Mouse (Mus musculus) C2C12 (cell line): ENCODE results near the gene Dmrt1.

ENCODE experiments used
- CEBPB ChIP-seq: IDR thresholded peaks from one replicate; pipeline ENCODE4 v1.6.1; 2011; ENCODE audit warnings: low read depth, mild to moderate bottlenecking, control low read depth, moderate library complexity
- CTCF ChIP-seq: IDR thresholded peaks from one replicate; pipeline ENCODE4 v1.5.1; 2011; ENCODE audit not compliant: control insufficient read depth, insufficient read depth, insufficient read length
- FOSL1 ChIP-seq: IDR thresholded peaks from one replicate; pipeline ENCODE4 v1.8.0; 2011; ENCODE audit warnings: mild to moderate bottlenecking, low read length; ENCODE audit not compliant: poor library complexity, insufficient read depth, severe bottlenecking
- MAX ChIP-seq: IDR thresholded peaks from one replicate; pipeline ENCODE4 v1.6.1; 2011; ENCODE audit warnings: mild to moderate bottlenecking, control low read depth
- MYOD1 ChIP-seq: IDR thresholded peaks from one replicate; pipeline ENCODE4 v1.6.1; 2011; ENCODE audit warnings: low read depth; ENCODE audit not compliant: control insufficient read depth, insufficient read length
- MYOG ChIP-seq: IDR thresholded peaks from one replicate; pipeline ENCODE4 v1.6.1; 2011; ENCODE audit not compliant: control insufficient read depth, insufficient read length; ENCODE audit errors: extremely low read depth
- USF1 ChIP-seq: IDR thresholded peaks from one replicate; pipeline ENCODE4 v1.6.1; 2011; ENCODE audit warnings: low read depth, mild to moderate bottlenecking, control low read depth, moderate library complexity

- TF ChIP-seq CTCF (peak; percentile 35), MYOG (no peak), USF1 (no peak), FOSL1 (no peak), MAX (no peak), MYOD1 (no peak), CEBPB (no peak)
These were observed 123.1 kb downstream of the Dmrt1 start for GRCm38 (mm10) chr19:25628490-25628889.
